Mouse (Mus musculus): Measurements from ENCODE around the gene Actl10. TPM values are rescaled to one million over a fixed set of nuclear protein-coding genes. Genes with fewer than 3 reads are reported as not detected.

Actl10 gene
- 0.05 and 0.34 TPM in 2 replicates for polyA plus RNA-seq (2012)

GRCm38 (mm10) chr2:154551476-154551875 is at the start of gene Actl10:
Gene Actl10 (plus strand): TSS chr2:154551776.

GRCm38 (mm10) chr2:154546711-154547110 is 4.9 kb upstream of the Actl10 start, which contains the start of gene 1700003F12Rik:
Gene 1700003F12Rik (plus strand): TSS chr2:154547085.

GRCm38 (mm10) chr2:154558264-154559039 is 6.9 kb downstream of the Actl10 start, which contains the start of gene Necab3:
Gene Necab3 (minus strand): TSS chr2:154558890.

GRCm38 (mm10) chr2:154569836-154570286 is 18.3 kb downstream of the Actl10 start, which contains the start of gene E2f1:
Gene E2f1 (minus strand): TSS chr2:154569892.

Other genes starting within 250 kb of the Actl10 start
- gene Bpifb9b, start 244.5 kb upstream of the Actl10 start, polyA plus RNA-seq (2012) = not detected in 2 replicates
- 0.35 and 0.51 TPM in 2 replicates for gene Cdk5rap1, start 178.8 kb upstream of the Actl10 start, polyA plus RNA-seq (2012)
- 0.61 and 0.64 TPM in 2 replicates for gene Snta1, start 143.7 kb upstream of the Actl10 start, polyA plus RNA-seq (2012)
- 6.4 and 9.7 TPM in 2 replicates for gene Cbfa2t2, start 115.3 kb upstream of the Actl10 start, polyA plus RNA-seq (2012)
- gene 1700003F12Rik, start 4.7 kb upstream of the Actl10 start, polyA plus RNA-seq (2012) = 0.14 and 1.5 TPM in 2 replicates
- gene Necab3, start 7.1 kb downstream of the Actl10 start, polyA plus RNA-seq (2012) = 1.4 and 2.2 TPM in 2 replicates
- gene E2f1, start 18.1 kb downstream of the Actl10 start, polyA plus RNA-seq (2012) = 86.2 and 96.3 TPM in 2 replicates
- 3.8 and 4.1 TPM in 2 replicates for gene Pxmp4, start 51.9 kb downstream of the Actl10 start, polyA plus RNA-seq (2012)
- gene Zfp341, start 61.5 kb downstream of the Actl10 start, polyA plus RNA-seq (2012) = 7.1 and 8.1 TPM in 2 replicates
- gene 4930519P11Rik, start 61.7 kb downstream of the Actl10 start, polyA plus RNA-seq (2012) = 1.7 and 2.9 TPM in 2 replicates
- 145 and 166 TPM in 2 replicates for gene Chmp4b, start 99.9 kb downstream of the Actl10 start, polyA plus RNA-seq (2012)
- not detected in 2 replicates for gene Gm14214, start 218.3 kb downstream of the Actl10 start, polyA plus RNA-seq (2012)
- 593 and 729 TPM in 2 replicates for gene Raly, start 239.3 kb downstream of the Actl10 start, polyA plus RNA-seq (2012)
- 2.1 TPM in 2 replicates for gene a, start 239.6 kb downstream of the Actl10 start, polyA plus RNA-seq (2012)

Data from megakaryocyte-erythroid progenitor cell, adult 5 weeks (primary cell).